Mouse (Mus musculus): ENCODE data around the gene Cln6. TPM values are rescaled to one million over a fixed set of nuclear protein-coding genes. Genes with fewer than 3 reads are reported as not detected.
"Not testable (repeated sequence)": the region's sequence is repeated elsewhere in the genome, so short reads cannot be mapped to it uniquely, and the experiment has no call there.

Cln6 gene
- polyA plus RNA-seq, 1 experiment = 14.2 TPM

- Histone ChIP-seq H3ac (ENCODE audit: control insufficient read depth, insufficient read length, low read depth) (no peak overlapping the region), H3K4me3 (ENCODE audit: insufficient read depth, poor library complexity, severe bottlenecking) (no peak overlapping the region), H3K27me3 (ENCODE audit: control insufficient read depth, insufficient read depth, insufficient read length) (peaks cover 4% of the 10 kb centered on the region), H3K79me3 (ENCODE audit: low read depth) (no peaks in the 10 kb centered on the region), H3K79me2 (ENCODE audit: control insufficient read depth, insufficient read depth) (no peaks in the 10 kb centered on the region), H3K36me3 (ENCODE audit: control insufficient read depth, insufficient read depth) (no peaks in the 10 kb centered on the region)
- TF ChIP-seq FOSL1 (IDR thresholded peaks at IDR 0.05; ENCODE audit: insufficient read depth, low read length, poor library complexity, severe bottlenecking) (no peak), CEBPB (IDR thresholded peaks at IDR 0.05; ENCODE audit: low read depth) (no peak), MAX (IDR thresholded peaks at IDR 0.05) (no peak), USF1 (IDR thresholded peaks at IDR 0.05; ENCODE audit: low read depth) (no peak), MYOD1 (IDR thresholded peaks at IDR 0.05; ENCODE audit: control insufficient read depth, insufficient read length, low read depth) (no peak), CTCF (IDR thresholded peaks at IDR 0.05; ENCODE audit: control insufficient read depth, insufficient read depth, insufficient read length) (no peak), MYOG (IDR thresholded peaks at IDR 0.05; ENCODE audit: control insufficient read depth, extremely low read depth, insufficient read length) (no peak)
These were observed 19.9 kb downstream of the Cln6 start for GRCm38 (mm10) chr9:62858266-62859019.

GRCm38 (mm10) chr9:62860102-62860501 is 21.5 kb downstream of the Cln6 start:
- not testable (repeated sequence) for H3K4me3 ChIP-seq (ENCODE audit: insufficient read depth, poor library complexity, severe bottlenecking); H3K27me3 ChIP-seq (ENCODE audit: control insufficient read depth, insufficient read depth, insufficient read length); H3K36me3 ChIP-seq (ENCODE audit: control insufficient read depth, insufficient read depth); H3ac ChIP-seq (ENCODE audit: control insufficient read depth, insufficient read length, low read depth); H3K79me3 ChIP-seq (ENCODE audit: low read depth); H3K79me2 ChIP-seq (ENCODE audit: control insufficient read depth, insufficient read depth)

- H3ac ChIP-seq (ENCODE audit: control insufficient read depth, insufficient read length, low read depth) = no peak overlapping the region
- no peaks in the 10 kb centered on the region for H3K79me3 ChIP-seq (ENCODE audit: low read depth)
- H3K79me2 ChIP-seq (ENCODE audit: control insufficient read depth, insufficient read depth) = no peaks in the 10 kb centered on the region
- TF ChIP-seq MAX (IDR thresholded peaks at IDR 0.05) = no peak
- no peak for TF ChIP-seq CTCF (IDR thresholded peaks at IDR 0.05; ENCODE audit: control insufficient read depth, insufficient read depth, insufficient read length)
- no peak for TF ChIP-seq USF1 (IDR thresholded peaks at IDR 0.05; ENCODE audit: low read depth)
- TF ChIP-seq MYOG (IDR thresholded peaks at IDR 0.05; ENCODE audit: control insufficient read depth, extremely low read depth, insufficient read length) = no peak
- H3K4me3 ChIP-seq (ENCODE audit: insufficient read depth, poor library complexity, severe bottlenecking) = no peak overlapping the region
- no peaks in the 10 kb centered on the region for H3K36me3 ChIP-seq (ENCODE audit: control insufficient read depth, insufficient read depth)
- H3K27me3 ChIP-seq (ENCODE audit: control insufficient read depth, insufficient read depth, insufficient read length) = peaks cover 4% of the 10 kb centered on the region
These were observed 22.3 kb downstream of the Cln6 start for GRCm38 (mm10) chr9:62860866-62861265.

GRCm38 (mm10) chr9:62869236-62869635 is 30.7 kb downstream of the Cln6 start:
- not testable (repeated sequence) for H3K79me2 ChIP-seq (ENCODE audit: control insufficient read depth, insufficient read depth); H3K27me3 ChIP-seq (ENCODE audit: control insufficient read depth, insufficient read depth, insufficient read length); H3K4me3 ChIP-seq (ENCODE audit: insufficient read depth, poor library complexity, severe bottlenecking); H3K79me3 ChIP-seq (ENCODE audit: low read depth); H3ac ChIP-seq (ENCODE audit: control insufficient read depth, insufficient read length, low read depth); H3K36me3 ChIP-seq (ENCODE audit: control insufficient read depth, insufficient read depth)

GRCm38 (mm10) chr9:62870728-62871127 is 32.1 kb downstream of the Cln6 start:
- no peak for TF ChIP-seq MYOG (IDR thresholded peaks at IDR 0.05; ENCODE audit: control insufficient read depth, extremely low read depth, insufficient read length)
- no peak for TF ChIP-seq MAX (IDR thresholded peaks at IDR 0.05)
- TF ChIP-seq CEBPB (IDR thresholded peaks at IDR 0.05; ENCODE audit: low read depth) = no peak
- no peak for TF ChIP-seq USF1 (IDR thresholded peaks at IDR 0.05; ENCODE audit: low read depth)
- TF ChIP-seq CTCF (IDR thresholded peaks at IDR 0.05; ENCODE audit: control insufficient read depth, insufficient read depth, insufficient read length) = no peak
- no peak for TF ChIP-seq FOSL1 (IDR thresholded peaks at IDR 0.05; ENCODE audit: insufficient read depth, low read length, poor library complexity, severe bottlenecking)
- TF ChIP-seq MYOD1 (IDR thresholded peaks at IDR 0.05; ENCODE audit: control insufficient read depth, insufficient read length, low read depth) = no peak
- H3ac ChIP-seq (ENCODE audit: control insufficient read depth, insufficient read length, low read depth) = no peak overlapping the region
- no peaks in the 10 kb centered on the region for H3K36me3 ChIP-seq (ENCODE audit: control insufficient read depth, insufficient read depth)
- no peak overlapping the region for H3K4me3 ChIP-seq (ENCODE audit: insufficient read depth, poor library complexity, severe bottlenecking)
- H3K27me3 ChIP-seq (ENCODE audit: control insufficient read depth, insufficient read depth, insufficient read length) = no peaks in the 10 kb centered on the region
- H3K79me2 ChIP-seq (ENCODE audit: control insufficient read depth, insufficient read depth) = no peaks in the 10 kb centered on the region
- no peaks in the 10 kb centered on the region for H3K79me3 ChIP-seq (ENCODE audit: low read depth)

GRCm38 (mm10) chr9:62876966-62877616 is 38.5 kb downstream of the Cln6 start:
- Histone ChIP-seq H3K36me3 (ENCODE audit: control insufficient read depth, insufficient read depth) (no peaks in the 10 kb centered on the region), H3ac (ENCODE audit: control insufficient read depth, insufficient read length, low read depth) (no peak overlapping the region), H3K4me3 (ENCODE audit: insufficient read depth, poor library complexity, severe bottlenecking) (no peak overlapping the region), H3K79me2 (ENCODE audit: control insufficient read depth, insufficient read depth) (no peaks in the 10 kb centered on the region), H3K27me3 (ENCODE audit: control insufficient read depth, insufficient read depth, insufficient read length) (no peaks in the 10 kb centered on the region), H3K79me3 (ENCODE audit: low read depth) (no peaks in the 10 kb centered on the region)
- TF ChIP-seq CEBPB (IDR thresholded peaks at IDR 0.05; ENCODE audit: low read depth) = no peak
- TF ChIP-seq CTCF (IDR thresholded peaks at IDR 0.05; ENCODE audit: control insufficient read depth, insufficient read depth, insufficient read length) = no peak
